Mouse (Mus musculus): ENCODE measurements at regions not wholly inside any gene's neighbourhood (a gene's known extent, or its start where the extent isn't known, plus 50 kb on each side); places are given as distances from the start of the nearest gene placed in this dataset.

DNA sequence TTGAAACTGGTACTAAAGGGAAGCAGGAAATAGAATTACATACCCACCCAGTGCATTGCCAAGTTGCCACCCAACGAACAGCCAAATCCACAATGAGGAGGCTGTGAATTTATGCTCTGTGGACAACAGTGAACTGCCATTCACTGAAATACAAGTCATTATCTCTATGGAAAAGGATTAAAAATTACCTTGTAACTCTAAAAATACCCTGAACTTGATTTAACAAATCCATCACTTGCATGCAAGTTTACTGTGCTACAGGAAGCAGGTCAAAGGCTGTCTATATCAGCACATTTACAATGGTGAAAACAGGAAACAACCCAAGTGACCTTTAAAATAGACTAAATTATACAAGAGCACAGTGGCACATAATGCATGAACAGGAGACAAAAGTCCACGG lies 202.2 kb upstream of the Sema6d start:
- no peak for DNase-seq (ENCODE audit: low read depth, low spot score)

DNA sequence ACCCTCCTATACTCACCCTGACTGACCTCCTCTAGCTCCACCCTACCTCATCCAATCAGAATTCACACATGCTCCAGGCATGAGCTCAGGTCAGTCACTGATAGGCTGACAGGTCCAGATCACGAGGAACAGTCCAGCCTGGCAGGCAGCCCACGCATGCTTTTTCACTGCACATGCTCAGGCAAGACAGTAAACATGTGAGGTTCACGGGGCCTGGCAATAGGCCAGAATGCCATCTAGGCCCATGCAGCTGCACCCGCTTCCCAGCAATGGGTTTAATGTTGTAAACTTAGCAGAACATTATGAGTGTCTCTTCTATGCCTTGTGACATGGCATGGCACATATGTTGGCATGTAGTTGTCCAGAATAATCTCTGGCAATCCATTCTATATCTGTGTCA lies 177.8 kb upstream of the Sema6d start:
- DNase-seq (ENCODE audit: low read depth, low spot score): peak; percentile 4

DNA sequence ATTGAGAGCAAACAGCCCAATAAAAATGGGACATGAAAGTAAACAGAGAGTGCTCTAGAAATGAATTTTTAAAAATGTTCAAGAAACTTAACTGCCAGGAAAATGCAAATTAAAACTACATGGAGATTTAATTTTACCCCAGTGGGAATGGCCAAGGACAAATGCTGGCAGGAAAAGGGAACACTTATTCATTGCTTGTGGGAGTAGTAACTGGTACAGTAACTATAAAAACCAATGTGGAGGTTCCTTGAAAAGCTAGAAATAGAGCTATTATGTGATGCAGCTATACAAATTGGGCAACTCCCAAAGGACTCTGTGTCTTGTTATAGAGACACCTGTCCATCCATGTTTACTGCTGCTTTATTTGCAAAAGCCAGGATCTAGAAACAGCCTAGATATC lies 175.7 kb upstream of the Sema6d start:
- no peak for DNase-seq (ENCODE audit: low read depth, low spot score)

DNA sequence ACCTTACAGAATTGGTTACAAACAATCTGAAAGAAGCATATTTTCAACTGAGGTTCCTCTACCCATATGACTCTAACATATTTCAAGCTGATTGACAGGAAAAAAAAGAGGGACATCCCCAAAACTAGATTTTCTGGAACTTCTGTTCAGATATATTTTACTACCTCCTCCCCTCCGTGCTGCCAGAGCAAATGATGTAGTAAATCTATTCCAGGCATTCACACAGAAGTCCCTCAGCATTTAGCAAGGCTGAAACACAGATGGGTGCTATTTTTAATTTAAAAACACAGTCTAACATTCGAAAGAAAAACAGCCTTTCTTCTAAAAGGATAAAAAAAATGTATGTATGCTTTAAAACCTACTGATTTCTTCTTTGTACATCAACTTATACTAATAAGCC lies 169.4 kb upstream of the Sema6d start:
- no peak for DNase-seq (ENCODE audit: low read depth, low spot score)

DNA sequence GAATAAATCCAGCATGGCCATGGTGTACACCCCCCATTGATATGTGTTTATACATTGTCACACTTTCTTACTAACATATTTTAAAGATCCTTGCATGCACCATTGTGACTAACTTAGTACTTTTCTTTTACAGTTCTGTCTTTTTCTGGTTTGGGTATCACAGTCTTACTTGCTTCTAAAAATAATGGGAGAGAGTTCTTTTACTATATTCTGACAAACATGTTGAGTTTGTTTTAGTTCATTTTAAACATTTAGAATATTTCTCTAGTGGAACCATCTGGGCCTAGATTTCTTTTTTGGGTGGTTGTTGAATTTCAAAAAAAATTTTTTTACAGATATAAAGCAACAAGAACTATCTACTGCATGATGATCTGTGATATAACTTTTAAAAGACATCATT lies 161.7 kb upstream of the Sema6d start:
- DNase-seq (ENCODE audit: low read depth, low spot score): no peak

DNA sequence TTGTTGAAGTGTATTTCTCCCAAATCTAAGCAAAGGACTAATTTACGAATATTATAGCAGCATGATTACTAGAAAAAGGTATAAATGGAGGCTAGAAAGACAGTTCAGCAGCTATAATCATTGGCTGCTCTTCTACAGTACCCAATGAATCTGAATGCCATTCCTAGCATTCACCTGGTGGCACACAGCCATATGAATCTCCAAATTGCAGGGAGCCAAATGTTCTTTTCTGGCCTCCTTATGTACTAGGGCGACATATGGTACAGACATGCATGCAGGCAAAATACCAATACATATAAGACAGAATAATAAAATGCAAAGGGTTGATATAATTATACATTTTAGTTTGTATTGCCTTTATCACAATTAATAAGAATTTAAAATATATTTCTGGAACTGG lies 152.9 kb upstream of the Sema6d start:
- DNase-seq (ENCODE audit: low read depth, low spot score): no peak

DNA sequence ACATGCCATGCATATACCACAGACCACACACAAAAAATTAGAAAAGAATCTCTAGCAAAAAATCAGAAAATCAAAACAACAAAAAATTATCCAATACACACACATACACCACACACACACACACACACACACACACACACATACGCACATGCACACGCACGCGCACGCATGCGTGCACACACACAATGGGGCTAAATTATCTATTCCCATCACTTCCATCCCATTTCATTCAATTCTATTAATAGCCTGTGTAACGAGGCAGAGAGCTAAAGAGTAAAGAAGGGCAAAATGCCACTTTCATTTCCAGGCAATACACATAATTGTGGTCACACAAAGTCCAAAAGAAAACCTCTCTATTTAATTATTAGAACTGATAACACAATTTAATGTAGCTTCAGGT lies 126.2 kb upstream of the Sema6d start:
- DNase-seq (ENCODE audit: low read depth, low spot score): no peak

DNA sequence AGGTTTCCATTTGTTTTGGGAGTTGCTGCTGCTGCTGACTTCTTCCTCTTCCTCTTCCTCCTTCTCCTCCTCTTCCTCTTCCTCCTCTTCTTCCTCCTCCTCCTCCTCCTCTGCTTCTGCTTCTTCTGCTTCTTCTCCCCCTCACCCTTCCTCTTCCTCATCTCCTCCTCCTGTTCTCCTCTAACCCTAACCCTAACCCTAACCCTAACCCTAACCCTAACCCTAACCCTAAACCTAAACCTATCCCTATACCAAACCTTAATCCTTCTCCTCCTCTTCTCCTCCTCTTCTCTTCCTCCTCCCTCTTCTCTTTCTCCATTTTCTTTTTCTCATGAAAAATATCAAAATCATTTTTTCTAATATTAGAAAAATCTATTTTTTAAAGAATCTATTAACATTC lies 86.3 kb upstream of the Sema6d start:
- DNase-seq (ENCODE audit: low read depth, low spot score): no peak

DNA sequence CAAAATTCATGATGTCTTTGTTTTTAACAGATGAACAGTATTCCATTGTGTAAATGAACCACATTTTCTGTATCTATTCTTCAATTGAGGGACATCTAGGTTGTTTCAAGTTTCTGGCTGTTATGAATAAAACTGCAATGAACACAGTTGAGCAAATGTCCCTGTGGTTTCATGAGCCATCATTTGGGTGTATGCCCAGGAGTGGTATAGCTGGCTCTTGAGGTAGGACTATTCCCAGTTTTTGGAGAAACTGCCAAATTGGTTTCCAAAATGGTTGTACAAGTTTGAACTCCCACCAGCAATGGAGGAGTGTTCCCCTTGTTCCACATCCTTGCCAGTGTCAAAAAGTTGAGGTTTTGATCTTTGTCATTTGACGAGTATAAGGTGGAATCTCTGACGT lies 74.2 kb upstream of the Sema6d start:
- DNase-seq (ENCODE audit: low read depth, low spot score): no peak
